Mouse (Mus musculus) hindlimb bud, embryonic 11.5 days (tissue): Measurements from ENCODE around the gene Urm1.
"Not testable (repeated sequence)": the region's sequence is repeated elsewhere in the genome, so short reads cannot be mapped to it uniquely, and the experiment has no call there.

Experiments
- DNase-seq: peaks from one replicate; pipeline ENCODE4 v3.0.0-alpha.2; 2012; ENCODE audit warnings: low read depth, low spot score; ENCODE audit errors: extremely low spot score

Gene Urm1

GRCm38 (mm10) chr2:29857967-29858366 lies 38.1 kb downstream of the Urm1 start:
- no peak for DNase-seq

- no peak for DNase-seq
Measured at GRCm38 (mm10) chr2:29858748-29859473, 39.0 kb downstream of the Urm1 start.

GRCm38 (mm10) chr2:29865125-29865524 lies 45.2 kb downstream of the Urm1 start:
- no peak for DNase-seq

- DNase-seq, result peak; percentile 72
Measured at GRCm38 (mm10) chr2:29868949-29869645, 49.2 kb downstream of the Urm1 start, which contains the start of gene Cercam. Cercam (plus strand) TSS chr2:29869164.

- DNase-seq, result no peak
Measured at GRCm38 (mm10) chr2:29869646-29870451, 50.0 kb downstream of the Urm1 start.

- no peak for DNase-seq
Measured at GRCm38 (mm10) chr2:29872581-29873295, 52.9 kb downstream of the Urm1 start.

GRCm38 (mm10) chr2:29873801-29874200 lies 53.9 kb downstream of the Urm1 start:
- no peak for DNase-seq

- no peak for DNase-seq
Measured at GRCm38 (mm10) chr2:29878061-29878460, 58.2 kb downstream of the Urm1 start.

- DNase-seq, result no peak
Measured at GRCm38 (mm10) chr2:29879191-29879590, 59.3 kb downstream of the Urm1 start.

GRCm38 (mm10) chr2:29879964-29880830 lies 60.3 kb downstream of the Urm1 start:
- no peak for DNase-seq

GRCm38 (mm10) chr2:29886659-29887292 lies 66.9 kb downstream of the Urm1 start:
- not testable (repeated sequence) for DNase-seq

- peak; percentile 77 for DNase-seq
Measured at GRCm38 (mm10) chr2:29889066-29889944, 69.4 kb downstream of the Urm1 start, which contains the start of gene Odf2. Odf2 (plus strand) TSS chr2:29889221.

GRCm38 (mm10) chr2:29889991-29890833 lies 70.3 kb downstream of the Urm1 start:
- DNase-seq, result no peak

- DNase-seq, result no peak
Measured at GRCm38 (mm10) chr2:29891773-29892172, 71.9 kb downstream of the Urm1 start.
